Mouse (Mus musculus) cerebellum, adult 9-10 months (tissue): Measurements from ENCODE around the gene D11Wsu47e.

ENCODE experiments used
- DNase-seq: peaks from one replicate; pipeline ENCODE4 v3.0.0; 2022

Gene D11Wsu47e

DNA sequence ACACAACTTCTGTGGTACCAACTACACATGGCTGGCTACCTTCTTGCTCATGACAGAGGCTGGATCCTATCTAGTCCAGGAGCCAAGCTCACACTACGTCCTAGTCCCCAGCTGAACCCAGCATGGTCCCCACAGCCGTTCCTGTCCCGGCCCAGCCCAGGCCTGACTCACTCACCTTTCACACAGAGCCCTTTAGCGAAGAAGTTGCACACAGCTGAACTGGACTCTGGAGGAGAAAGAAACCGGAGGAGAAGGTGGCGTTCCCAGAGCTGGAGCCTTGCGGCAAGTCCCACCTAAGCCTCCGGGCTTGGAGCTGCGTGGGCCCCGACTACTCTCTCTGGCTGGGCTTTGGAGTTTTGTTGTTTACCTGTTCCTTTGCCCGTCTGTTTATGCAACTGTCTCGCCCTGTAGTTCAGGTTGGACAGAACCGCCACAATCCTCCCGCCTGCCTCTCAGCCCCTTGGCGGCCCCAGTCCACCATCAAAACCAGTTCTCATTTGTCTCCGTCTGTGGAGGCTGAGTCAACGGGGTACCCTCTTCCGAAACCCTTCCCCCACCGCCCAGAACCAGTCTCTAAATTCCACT, 24.5 kb downstream of the D11Wsu47e start:
- DNase-seq: no peak

- DNase-seq: no peak
Measured at GRCm38 (mm10) chr11:113709272-113709671, 25.1 kb downstream of the D11Wsu47e start.

GRCm38 (mm10) chr11:113709731-113710256, 25.6 kb downstream of the D11Wsu47e start, which contains the start of gene Cpsf4l:
TSS of gene Cpsf4l (minus strand) at chr11:113710017.
- no peak for DNase-seq

DNA sequence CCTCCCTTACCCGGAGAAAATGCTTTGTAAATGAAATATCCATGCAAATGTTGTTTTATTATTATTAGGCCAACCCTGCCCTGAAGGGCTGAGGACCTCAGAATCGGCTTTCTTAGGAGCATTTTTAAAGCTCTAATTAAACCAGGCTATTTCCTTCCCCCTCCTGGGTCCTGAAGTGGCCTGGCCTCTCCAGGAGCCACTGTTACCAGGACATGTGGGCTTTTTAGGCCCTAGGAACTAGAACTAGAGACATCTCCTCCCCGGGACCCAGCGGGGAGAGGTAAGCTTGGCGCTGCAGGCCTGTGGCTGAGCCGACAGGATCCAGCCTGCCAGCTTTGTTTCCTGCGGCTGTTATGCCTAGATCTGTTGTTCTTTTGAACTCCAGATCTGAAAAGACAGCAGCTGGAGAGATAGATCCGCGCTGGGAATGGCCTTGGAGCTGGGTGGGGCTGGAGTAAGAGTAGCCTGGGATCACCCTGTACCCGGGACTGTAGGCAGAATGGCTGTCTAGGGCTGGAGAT, 26.1 kb downstream of the D11Wsu47e start:
- no peak for DNase-seq

- DNase-seq: no peak
Measured at GRCm38 (mm10) chr11:113711061-113711460, 26.8 kb downstream of the D11Wsu47e start.

DNA sequence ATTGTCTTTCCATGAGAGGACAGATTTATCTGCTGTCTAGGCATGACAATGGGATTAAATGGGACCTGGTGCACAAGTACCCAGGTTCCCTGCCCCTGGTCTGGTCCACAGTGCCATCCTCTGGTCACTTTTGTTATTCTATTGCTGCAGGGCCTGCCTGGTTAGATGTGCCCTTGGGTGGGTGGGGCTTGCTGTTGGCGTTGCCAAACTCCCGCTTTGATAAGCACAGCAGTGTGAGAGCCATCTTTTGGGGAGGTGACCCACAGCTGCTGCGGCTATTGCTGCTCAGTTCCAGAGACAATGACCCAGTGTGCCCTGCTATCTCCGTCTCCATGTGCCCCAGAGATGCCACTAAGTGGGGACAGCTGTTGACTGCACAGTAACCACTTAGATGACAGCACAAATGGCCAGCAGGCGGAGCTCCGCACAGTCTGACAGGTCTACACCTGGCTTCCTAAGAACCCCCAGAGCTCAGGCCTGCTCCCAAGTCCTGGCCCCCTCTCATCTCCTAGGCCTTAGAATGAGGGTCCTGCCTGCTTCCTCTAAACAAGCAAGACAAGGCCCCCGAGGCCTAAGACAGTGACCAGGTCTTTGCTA, 31.0 kb downstream of the D11Wsu47e start:
- no peak for DNase-seq

DNA sequence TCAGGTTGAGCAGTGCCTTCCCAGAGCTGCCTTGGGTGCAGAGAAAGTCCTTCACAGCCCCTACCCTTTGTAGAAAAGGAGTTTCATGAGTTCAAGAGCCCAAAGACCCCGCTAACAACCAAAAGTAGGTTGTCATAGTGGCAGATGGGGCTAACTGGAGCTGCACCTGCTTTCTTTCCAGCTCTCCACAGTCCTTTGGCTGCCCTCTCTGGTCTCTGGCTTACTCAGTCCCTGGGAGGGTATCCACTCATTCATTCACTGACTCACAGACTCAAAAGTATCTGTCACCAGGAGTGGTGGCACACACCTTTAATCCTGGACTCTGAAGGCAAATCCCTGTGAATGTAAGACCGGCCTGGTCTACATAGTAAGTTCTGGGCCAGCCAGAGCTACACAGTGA, 31.9 kb downstream of the D11Wsu47e start:
- DNase-seq: no peak

DNA sequence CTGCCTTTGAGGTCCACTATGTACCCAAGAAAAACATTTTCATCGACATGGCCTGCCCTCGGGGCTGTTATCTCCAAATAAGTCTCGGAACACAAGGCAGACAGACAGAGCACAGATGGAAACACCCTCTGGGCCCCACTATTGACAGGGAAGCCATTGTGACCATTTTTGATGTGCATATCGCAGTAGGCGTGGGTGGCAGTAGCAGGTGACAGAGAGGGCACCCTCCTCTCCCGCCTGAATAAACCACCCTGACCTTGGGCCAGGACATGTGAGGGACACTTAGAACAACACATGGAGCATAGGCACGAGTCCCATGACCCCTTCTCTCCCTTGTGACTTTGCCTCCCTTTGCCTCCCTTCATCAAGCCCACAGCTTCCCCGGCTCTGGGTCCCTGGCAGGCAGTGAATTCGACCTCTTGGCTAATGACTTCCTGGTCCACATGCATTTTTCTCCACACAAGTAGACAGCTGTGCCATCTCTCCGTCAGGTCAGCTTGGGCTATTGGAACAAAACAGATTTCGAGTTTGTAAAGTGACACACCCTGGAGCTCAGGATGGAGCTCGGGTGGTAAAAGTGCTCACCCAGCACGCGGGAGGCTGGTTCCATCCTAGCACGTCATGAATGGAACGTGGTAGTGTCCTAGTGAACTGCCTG, 33.7 kb downstream of the D11Wsu47e start:
- DNase-seq: no peak

GRCm38 (mm10) chr11:113722405-113723090, 38.3 kb downstream of the D11Wsu47e start:
- DNase-seq: no peak

DNA sequence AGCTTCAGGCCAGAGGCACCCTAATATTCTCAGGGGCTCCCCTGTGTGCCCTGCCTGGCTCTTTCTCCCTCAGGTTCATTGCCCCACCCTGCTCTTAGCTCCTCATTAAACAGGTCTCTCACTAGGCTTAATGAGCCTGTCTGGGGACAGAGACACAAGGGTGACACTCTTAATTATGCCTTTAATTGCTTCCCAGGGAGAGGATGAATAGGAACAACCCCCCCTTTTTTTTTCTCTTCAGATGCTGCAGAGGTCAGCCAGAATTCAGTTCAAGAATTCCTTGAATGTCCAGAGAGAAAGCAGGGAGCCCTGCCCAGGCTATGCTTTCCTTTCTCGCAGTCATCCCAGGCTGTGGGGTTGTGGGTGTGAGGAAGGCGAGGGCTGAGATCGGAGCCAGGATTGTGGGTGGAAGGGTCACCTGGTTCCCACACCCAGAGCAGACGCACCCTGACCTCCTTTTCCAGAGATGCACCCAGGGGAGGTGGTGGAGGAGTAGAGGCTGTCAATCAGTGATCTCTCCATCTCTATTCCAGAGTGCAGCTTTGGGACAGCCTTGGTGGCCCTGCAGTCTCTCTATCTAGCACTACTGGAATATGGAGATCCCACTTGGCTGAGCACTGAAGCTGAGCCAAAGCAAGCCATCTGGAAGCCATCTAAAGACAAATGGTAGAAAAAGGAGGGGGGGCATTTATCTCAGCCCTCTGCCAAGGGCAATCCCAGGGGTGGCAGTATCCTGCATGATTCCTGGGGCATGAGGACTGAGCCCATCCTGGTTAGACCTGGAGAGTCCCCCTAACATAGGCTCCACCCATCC, 41.2 kb downstream of the D11Wsu47e start:
- DNase-seq: no peak

GRCm38 (mm10) chr11:113726994-113727888, 43.0 kb downstream of the D11Wsu47e start:
- DNase-seq: no peak

DNA sequence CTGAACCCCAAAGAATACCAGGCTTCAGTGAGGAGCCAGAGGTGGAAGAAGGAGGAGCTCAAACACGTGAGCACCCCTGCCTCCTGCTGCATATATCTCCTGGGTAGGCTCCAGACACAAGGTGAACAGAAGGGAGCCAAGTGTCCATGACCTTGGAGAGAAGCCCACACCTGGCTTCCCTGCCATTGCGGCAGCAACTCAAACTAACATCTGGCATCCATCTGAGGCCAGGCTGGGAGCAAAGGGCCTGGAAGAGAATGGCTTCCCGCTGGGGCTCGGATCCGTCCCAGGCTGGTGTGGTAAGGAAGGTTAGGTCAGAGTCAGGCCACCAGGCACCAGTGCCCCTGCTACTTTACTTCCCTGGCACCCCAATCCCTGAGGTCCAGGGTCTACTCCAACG, 43.8 kb downstream of the D11Wsu47e start:
- DNase-seq: no peak

GRCm38 (mm10) chr11:113729239-113729638, 45.0 kb downstream of the D11Wsu47e start:
- no peak for DNase-seq

DNA sequence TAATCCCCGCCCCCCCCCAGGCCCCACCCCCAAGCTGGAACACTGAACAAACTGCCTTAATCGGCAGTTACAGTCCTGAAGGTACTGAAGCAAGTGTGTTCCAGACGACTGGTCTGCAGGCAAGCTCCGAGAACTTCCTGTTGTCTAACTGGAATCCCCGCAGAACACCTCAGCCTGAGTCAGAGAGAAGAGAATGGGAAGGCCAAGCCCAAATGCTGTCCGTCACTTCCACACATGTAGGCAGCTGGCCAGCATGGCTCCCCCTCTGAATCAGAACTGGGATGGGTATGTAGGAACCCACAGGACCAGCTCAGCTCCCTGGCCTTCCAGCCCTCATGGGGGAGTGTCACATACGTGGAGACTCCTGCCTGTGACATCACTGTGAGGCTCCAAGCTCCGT, 45.7 kb downstream of the D11Wsu47e start:
- no peak for DNase-seq

- no peak for DNase-seq
Measured at GRCm38 (mm10) chr11:113730879-113731278, 46.7 kb downstream of the D11Wsu47e start.

DNA sequence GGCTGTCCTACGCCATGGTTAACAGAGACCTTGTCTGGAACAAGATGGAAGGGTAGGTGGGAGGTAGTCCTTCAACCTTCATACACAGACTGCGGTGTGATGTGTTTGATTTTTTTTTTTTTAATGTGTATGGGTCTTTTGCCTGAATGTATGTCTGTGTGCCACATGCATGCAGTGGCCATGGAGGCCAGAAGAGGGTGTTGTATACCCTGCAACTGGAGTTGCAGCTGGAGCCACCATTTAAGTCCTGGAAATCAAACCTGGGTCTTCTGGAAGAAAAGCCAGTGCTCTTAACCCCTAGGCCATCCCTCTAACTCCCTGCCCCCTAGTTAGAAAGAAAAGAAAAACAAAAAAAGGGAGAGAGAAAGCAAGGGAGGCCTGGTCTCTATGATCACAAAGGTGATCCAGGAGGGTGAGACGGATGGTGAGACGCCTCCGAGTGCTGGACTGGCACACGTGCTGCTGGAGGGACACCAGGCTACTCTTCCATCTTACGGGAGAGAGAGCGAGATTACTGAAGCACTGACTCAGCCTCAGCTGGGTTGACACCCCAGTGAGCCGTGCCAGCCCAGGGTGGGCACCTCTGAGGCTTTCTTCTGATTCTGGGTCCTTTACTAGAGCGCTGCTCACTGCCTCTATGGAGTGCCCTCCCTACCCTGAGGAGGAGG, 47.9 kb downstream of the D11Wsu47e start:
- no peak for DNase-seq

GRCm38 (mm10) chr11:113733631-113734364, 49.6 kb downstream of the D11Wsu47e start:
- no peak for DNase-seq

- no peak for DNase-seq
Measured at GRCm38 (mm10) chr11:113735151-113735550, 50.9 kb downstream of the D11Wsu47e start.

DNA sequence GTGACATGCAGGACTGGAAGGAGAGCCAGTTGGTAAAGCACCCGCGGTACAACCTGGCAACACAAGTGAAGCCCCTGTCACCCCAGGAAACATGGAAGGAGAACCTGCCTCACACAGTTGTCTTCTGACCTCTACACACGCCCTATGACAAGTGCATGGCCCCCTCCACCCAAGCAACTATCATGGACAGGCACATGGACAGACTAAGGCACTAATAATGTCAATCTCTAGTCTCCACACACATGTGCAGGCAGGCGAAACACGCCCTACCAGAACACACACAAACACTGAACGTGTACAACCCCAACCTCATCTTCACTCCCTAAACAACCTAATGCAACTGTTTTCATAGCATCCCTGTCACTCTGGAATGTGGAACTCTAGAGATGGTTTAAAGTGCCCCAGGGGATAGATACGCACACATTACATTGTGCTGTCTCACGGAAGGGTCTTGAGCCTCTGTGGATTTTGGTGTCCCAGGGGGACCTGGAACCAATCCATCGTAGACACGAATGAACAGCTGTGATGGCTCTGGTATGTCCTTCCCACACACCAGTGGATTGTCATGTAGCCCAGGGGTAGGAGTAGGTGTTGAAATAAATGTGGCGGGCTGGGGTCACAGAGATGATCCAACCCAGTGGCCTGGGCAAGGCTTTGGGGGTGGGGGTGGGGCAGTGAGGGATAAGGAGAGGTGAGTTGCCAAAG, 52.8 kb downstream of the D11Wsu47e start:
- no peak for DNase-seq

- DNase-seq: no peak
Measured at GRCm38 (mm10) chr11:113737553-113737854, 53.3 kb downstream of the D11Wsu47e start.
